Mouse (Mus musculus) midbrain, postnatal 0 days (tissue): Measurements from ENCODE around the gene Incenp. TPM values are rescaled to one million over a fixed set of nuclear protein-coding genes. Genes with fewer than 3 reads are reported as not detected.
"Not testable (repeated sequence)": the region's sequence is repeated elsewhere in the genome, so short reads cannot be mapped to it uniquely, and the experiment has no call there.

Experiments used
- ATAC-seq: fragments of 200-750 bp; cut with Nextera tagmentation; 2 replicates; pipeline ENCODE4 v1.8.0; 2017; ENCODE audit warnings: moderate number of reproducible peaks, mild to moderate bottlenecking, moderate TSS enrichment, moderate library complexity; ENCODE audit not compliant: low FRiP score
- DNase-seq: peaks from one replicate; pipeline ENCODE4 v3.0.0-alpha.2; 2015; ENCODE audit warnings: low spot score
- H3K27ac ChIP-seq: fragments of 300-500 bp; sonication (generic); 2 replicates; pipeline ENCODE4 v1.5.1; 2014; ENCODE audit warnings: low read depth, mild to moderate bottlenecking, low read length, mixed read lengths
- H3K27me3 ChIP-seq: fragments of 300-500 bp; sonication (generic); 2 replicates; pipeline ENCODE4 v1.6.1; 2014; ENCODE audit warnings: low read length, control low read depth, mixed read lengths; ENCODE audit not compliant: insufficient read depth
- H3K36me3 ChIP-seq: fragments of 300-500 bp; sonication (generic); 2 replicates; pipeline ENCODE4 v1.6.1; 2014; ENCODE audit warnings: low read length, control low read depth, mixed read lengths; ENCODE audit not compliant: insufficient read depth
- H3K4me1 ChIP-seq: fragments of 300-500 bp; sonication (generic); 2 replicates; pipeline ENCODE4 v1.6.1; 2014; ENCODE audit warnings: mild to moderate bottlenecking, control low read depth, antibody characterized with exemption, low read length, mixed read lengths; ENCODE audit not compliant: insufficient read depth
- H3K4me2 ChIP-seq: fragments of 300-500 bp; sonication (generic); 2 replicates; pipeline ENCODE4 v1.6.1; 2014; ENCODE audit warnings: low read depth, mild to moderate bottlenecking, low read length, mixed read lengths; ENCODE audit not compliant: poor library complexity, severe bottlenecking
- H3K4me3 ChIP-seq: fragments of 300-500 bp; sonication (generic); 2 replicates; pipeline ENCODE4 v1.5.1; 2014; ENCODE audit warnings: low read depth, mild to moderate bottlenecking, low read length, moderate library complexity
- H3K9ac ChIP-seq: fragments of 300-500 bp; sonication (generic); replicated peaks from 2 replicates; pipeline ENCODE4 v1.6.1; 2014; ENCODE audit warnings: mild to moderate bottlenecking, low read length, moderate library complexity, mixed read lengths; ENCODE audit not compliant: poor library complexity, severe bottlenecking
- H3K9me3 ChIP-seq: fragments of 300-500 bp; sonication (generic); 2 replicates; pipeline ENCODE4 v1.6.1; 2016; ENCODE audit warnings: low read length, control low read depth
- CTCF ChIP-seq: IDR thresholded peaks from 2 replicates; pipeline ENCODE4 v1.5.1; 2016; ENCODE audit warnings: antibody characterized with exemption, mild to moderate bottlenecking
- WGBS: fragments of 180-500 bp; shearing (Covaris S2); extraction: QIAGEN DNeasy Blood & Tissue Kit; methylation state at CpG from one replicate; pipeline ENCODE4 v1.1.7; 2014; 5-methylcytosine and 5-hydroxymethylcytosine counted together
- polyA plus RNA-seq: library from polyadenylated mRNA; unstranded; fragments of >200 nt; fragmentation: Nextera tagmentation; extraction: Ambion mirVana; gene quantifications from 2 replicates; pipeline ENCODE4 v1.2.1, GENCODE M21; 2015
- total RNA-seq: library from RNA; depleted of rRNA; stranded (reverse); fragments of >200 nt; gene quantifications from 2 replicates; pipeline ENCODE4 v1.2.3, GENCODE M21; 2014

Incenp gene
- total and polyA plus RNA-seq, 2 experiments from 2014 or later: 11.0 to 13.3 TPM

DNA sequence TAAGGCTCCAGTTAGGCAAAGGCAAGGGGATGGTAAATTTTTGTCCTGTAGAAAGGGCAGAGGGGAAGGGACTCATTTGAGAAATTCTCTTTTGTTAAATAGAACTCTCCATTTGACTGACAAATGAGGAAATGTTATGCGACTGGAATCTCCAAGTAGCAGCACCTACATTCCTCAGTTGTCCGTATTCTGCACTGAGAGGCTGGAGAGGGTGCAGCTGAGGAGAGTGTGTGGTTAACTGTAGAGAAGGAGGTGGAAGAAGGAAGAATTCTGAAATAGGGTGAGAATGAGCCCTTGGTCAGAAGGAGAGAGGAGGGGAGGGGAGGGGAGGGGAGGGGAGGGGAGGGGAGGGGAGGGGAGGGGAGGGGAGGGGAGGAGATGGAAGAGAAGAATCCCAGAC, 34.6 kb upstream of the Incenp start:
- WGBS: 69% methylated on average over 2 of the region's 2 CpGs
- Histone ChIP-seq H3K4me2 (no peak overlapping the region), H3K36me3 (no peaks in the 10 kb centered on the region), H3K27ac (no peak overlapping the region), H3K9ac (no peak overlapping the region), H3K4me1 (no peaks in the 10 kb centered on the region), H3K27me3 (no peaks in the 10 kb centered on the region), H3K4me3 (no peak overlapping the region), H3K9me3 (no peaks in the 10 kb centered on the region)
- ATAC-seq: no peak
- DNase-seq: no peak
- TF ChIP-seq CTCF: no peak

DNA sequence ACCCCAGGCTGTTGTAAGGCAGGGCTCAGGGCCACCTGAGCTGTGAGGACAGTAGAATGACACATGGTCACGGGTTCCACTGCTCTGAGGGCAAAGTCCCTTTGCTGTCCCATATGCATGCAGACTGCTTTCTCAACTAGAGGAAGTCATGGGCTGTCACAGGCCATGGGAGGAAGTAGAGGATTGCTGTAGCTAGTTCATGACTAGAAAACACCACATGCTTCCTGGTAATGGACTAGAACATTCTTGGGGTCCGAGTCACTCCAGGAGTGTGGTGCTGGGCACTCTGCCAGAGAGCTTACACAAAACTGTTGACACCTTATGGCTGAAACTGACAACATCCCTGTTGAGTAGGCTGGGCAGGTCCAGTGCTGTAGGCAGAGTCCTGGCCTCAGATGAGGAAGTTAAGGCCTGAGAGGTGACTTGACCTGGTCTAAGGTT, 31.8 kb upstream of the Incenp start:
- not testable (repeated sequence) for H3K4me2 ChIP-seq, H3K36me3 ChIP-seq, H3K9me3 ChIP-seq, ATAC-seq, H3K9ac ChIP-seq, H3K27ac ChIP-seq, H3K4me3 ChIP-seq, H3K27me3 ChIP-seq, DNase-seq, H3K4me1 ChIP-seq
- WGBS: 74% methylated on average over 2 of the region's 2 CpGs

DNA sequence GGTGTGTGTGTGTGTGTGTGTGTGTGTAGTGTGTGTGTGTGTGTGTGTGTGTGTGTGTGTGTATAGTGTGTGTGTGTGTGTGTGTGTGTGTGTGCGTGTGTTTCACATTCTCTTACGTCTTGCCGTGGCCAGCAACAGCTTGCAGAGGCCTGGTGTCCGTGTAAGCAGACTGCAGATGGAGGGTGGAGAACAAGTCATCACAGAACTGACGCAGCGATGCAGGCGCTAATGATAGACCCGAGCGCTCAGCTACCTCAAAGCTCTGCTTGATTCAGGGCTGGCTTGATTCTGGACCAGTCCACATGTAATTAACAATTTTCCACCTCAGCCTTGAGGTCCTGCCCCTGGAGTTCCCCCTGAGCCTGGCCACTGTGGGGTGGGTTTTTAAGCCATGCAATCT, 28.7 kb upstream of the Incenp start:
- no peak overlapping the region for H3K4me3 ChIP-seq
- TF ChIP-seq CTCF: no peak
- H3K4me2 ChIP-seq: no peak overlapping the region
- DNase-seq (no peak), ATAC-seq (no peak)
- no peaks in the 10 kb centered on the region for H3K4me1 ChIP-seq
- no peaks in the 10 kb centered on the region for H3K36me3 ChIP-seq
- 84% methylated on average over 9 of the region's 9 CpGs for WGBS
- H3K9ac ChIP-seq: no peak overlapping the region
- no peaks in the 10 kb centered on the region for H3K27me3 ChIP-seq
- H3K9me3 ChIP-seq: no peaks in the 10 kb centered on the region
- no peak overlapping the region for H3K27ac ChIP-seq

DNA sequence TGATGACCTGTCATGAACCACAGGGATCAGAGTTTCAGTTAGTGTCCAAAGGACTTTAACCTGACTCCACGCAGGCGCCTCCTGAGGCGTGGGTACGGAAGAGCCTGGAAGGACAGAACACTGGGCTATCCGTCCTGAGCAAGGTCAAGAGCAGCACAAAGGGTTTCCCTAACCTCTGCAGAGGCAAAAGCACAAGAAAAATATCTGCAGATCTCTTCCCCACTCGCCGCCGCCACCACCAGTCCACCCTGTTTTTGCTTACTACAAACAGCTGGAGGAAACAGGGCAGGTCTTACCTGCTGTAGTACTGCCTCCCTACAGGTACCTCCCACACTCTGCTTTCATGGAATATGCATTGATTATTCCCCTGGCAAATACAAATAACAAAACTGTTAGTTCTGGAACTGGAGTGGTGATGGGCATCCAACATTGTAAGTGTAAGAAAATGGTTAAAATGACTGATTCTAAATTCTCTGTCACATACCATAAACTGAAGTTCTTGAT, 25.5 kb upstream of the Incenp start:
- Histone ChIP-seq H3K27me3 (no peaks in the 10 kb centered on the region), H3K4me3 (no peak overlapping the region), H3K9me3 (no peaks in the 10 kb centered on the region), H3K9ac (no peak overlapping the region), H3K27ac (no peak overlapping the region), H3K4me2 (no peak overlapping the region), H3K36me3 (no peaks in the 10 kb centered on the region), H3K4me1 (peaks cover 3% of the 10 kb centered on the region; the same call in 1 of the 2 replicates)
- WGBS: 81% methylated on average over 8 of the region's 8 CpGs
- TF ChIP-seq CTCF: no peak
- DNase-seq (no peak), ATAC-seq (no peak)

DNA sequence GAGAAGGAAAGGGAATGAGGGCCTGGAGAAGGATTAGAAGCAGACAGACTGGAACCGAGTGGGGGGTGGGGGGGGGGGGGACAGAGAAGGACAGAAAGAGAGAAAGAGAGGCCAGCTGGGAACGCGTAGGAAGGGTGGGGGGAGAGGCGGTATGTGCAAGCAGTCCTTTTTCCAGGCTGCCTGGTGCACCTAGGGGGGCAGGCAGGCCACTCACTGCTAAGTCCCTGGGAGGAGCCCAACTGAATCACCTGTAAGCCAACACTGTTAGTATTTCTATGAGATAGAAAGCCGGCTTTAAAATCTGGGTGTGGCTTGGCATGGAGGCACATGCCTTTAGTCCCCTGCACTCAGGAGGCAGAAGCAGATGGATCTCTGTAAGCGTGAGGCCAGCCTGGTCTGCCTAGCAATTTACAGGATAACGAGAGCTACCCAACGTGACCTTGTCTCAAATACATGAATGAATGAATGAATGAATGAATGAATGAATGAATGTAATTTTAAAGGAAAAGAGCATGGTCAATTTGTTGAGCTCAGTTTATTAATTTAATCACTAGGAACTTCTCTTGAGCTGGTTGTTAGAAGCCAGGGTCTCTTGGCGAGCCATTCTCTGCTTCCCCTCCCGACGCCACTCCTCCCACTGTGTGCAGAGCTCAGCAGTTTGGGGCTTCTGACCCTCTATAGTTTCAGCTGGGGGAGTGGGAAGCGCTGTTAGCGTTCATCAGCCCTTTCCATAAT, 24.9 kb upstream of the Incenp start:
- no peak overlapping the region for H3K4me3 ChIP-seq
- H3K27ac ChIP-seq: no peak overlapping the region
- H3K9me3 ChIP-seq: no peaks in the 10 kb centered on the region
- no peak for TF ChIP-seq CTCF
- H3K4me1 ChIP-seq: peaks cover 3% of the 10 kb centered on the region; the same call in 1 of the 2 replicates
- no peaks in the 10 kb centered on the region for H3K36me3 ChIP-seq
- ATAC-seq (no peak), DNase-seq (no peak)
- no peak overlapping the region for H3K4me2 ChIP-seq
- H3K27me3 ChIP-seq: no peaks in the 10 kb centered on the region
- no peak overlapping the region for H3K9ac ChIP-seq
- 56% methylated on average over 13 of the region's 13 CpGs for WGBS

DNA sequence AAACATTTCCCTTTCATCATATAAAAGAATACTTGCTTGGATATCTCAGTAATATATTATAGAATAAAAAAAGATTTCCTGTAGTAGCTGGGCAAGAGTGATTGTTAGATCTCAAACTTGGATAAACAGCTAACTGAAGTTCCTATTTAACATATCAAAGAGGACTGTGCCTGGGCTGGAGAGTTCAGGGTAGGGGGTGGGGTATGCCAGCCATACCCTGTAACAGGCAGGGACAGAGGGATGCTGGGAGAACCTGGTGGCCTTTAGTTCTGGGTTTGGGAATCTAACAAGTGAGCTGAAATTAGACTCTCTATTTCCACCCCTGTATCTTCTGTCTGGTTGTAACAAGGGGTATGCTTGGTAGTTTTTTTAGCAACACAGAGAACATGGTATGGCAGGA, 23.7 kb upstream of the Incenp start:
- DNase-seq (no peak), ATAC-seq (no peak)
- Histone ChIP-seq H3K4me1 (peaks cover 3% of the 10 kb centered on the region; the same call in 1 of the 2 replicates), H3K4me2 (no peak overlapping the region), H3K27me3 (no peaks in the 10 kb centered on the region), H3K4me3 (no peak overlapping the region), H3K9ac (no peak overlapping the region), H3K36me3 (no peaks in the 10 kb centered on the region), H3K27ac (no peak overlapping the region), H3K9me3 (no peaks in the 10 kb centered on the region)
- TF ChIP-seq CTCF: no peak
